Mouse (Mus musculus) CH12F3 (cell line): Measurements from ENCODE around the gene Itga9.

Experiments
- in situ Hi-C: fragments of 300-500 bp; cut with MboI; formaldehyde crosslinking; loops from 2 replicates; pipeline ENCODE4 v1.14.3; 2020; ENCODE audit warnings: low sequenced_read_pairs

The Itga9 gene

GRCm38 (mm10) chr9:118722789-118723325 is 116.4 kb downstream of the Itga9 start:
- in situ Hi-C loops, result no loop called here

- in situ Hi-C loops, result no loop called here
These were observed 118.6 kb downstream of the Itga9 start for GRCm38 (mm10) chr9:118725128-118725527.

- in situ Hi-C loops, result no loop called here
These were observed 120.1 kb downstream of the Itga9 start for GRCm38 (mm10) chr9:118726550-118726949.

GRCm38 (mm10) chr9:118728296-118728695 is 121.8 kb downstream of the Itga9 start:
- in situ Hi-C loops, result no loop called here

- in situ Hi-C loops, result no loop called here
These were observed 122.5 kb downstream of the Itga9 start for GRCm38 (mm10) chr9:118728987-118729386.

- in situ Hi-C loops, result no loop called here
These were observed 123.7 kb downstream of the Itga9 start for GRCm38 (mm10) chr9:118730172-118730571.

- in situ Hi-C loops, result no loop called here
These were observed 124.4 kb downstream of the Itga9 start for GRCm38 (mm10) chr9:118730871-118731390.

- in situ Hi-C loops, result no loop called here
These were observed 125.2 kb downstream of the Itga9 start for GRCm38 (mm10) chr9:118731650-118732049.

- in situ Hi-C loops, result no loop called here
These were observed 127.1 kb downstream of the Itga9 start for GRCm38 (mm10) chr9:118733601-118734000.

- in situ Hi-C loops, result no loop called here
These were observed 130.6 kb downstream of the Itga9 start for GRCm38 (mm10) chr9:118737124-118737523.

- in situ Hi-C loops, result no loop called here
These were observed 131.2 kb downstream of the Itga9 start for GRCm38 (mm10) chr9:118737601-118738137.

- in situ Hi-C loops, result no loop called here
These were observed 131.8 kb downstream of the Itga9 start for GRCm38 (mm10) chr9:118738311-118738710.

- in situ Hi-C loops, result no loop called here
These were observed 132.6 kb downstream of the Itga9 start for GRCm38 (mm10) chr9:118739071-118739470.

GRCm38 (mm10) chr9:118739659-118740058 is 133.2 kb downstream of the Itga9 start:
- in situ Hi-C loops, result no loop called here

GRCm38 (mm10) chr9:118741268-118741667 is 134.8 kb downstream of the Itga9 start:
- in situ Hi-C loops, result no loop called here

- in situ Hi-C loops, result no loop called here
These were observed 143.0 kb downstream of the Itga9 start for GRCm38 (mm10) chr9:118749335-118749949.

GRCm38 (mm10) chr9:118750828-118751227 is 144.3 kb downstream of the Itga9 start:
- in situ Hi-C loops, result no loop called here

GRCm38 (mm10) chr9:118752376-118752775 is 145.9 kb downstream of the Itga9 start:
- in situ Hi-C loops, result no loop called here

- in situ Hi-C loops, result no loop called here
These were observed 153.0 kb downstream of the Itga9 start for GRCm38 (mm10) chr9:118759462-118759861.

GRCm38 (mm10) chr9:118761953-118762590 is 155.6 kb downstream of the Itga9 start:
- in situ Hi-C loops, result no loop called here

- in situ Hi-C loops, result no loop called here
These were observed 156.3 kb downstream of the Itga9 start for GRCm38 (mm10) chr9:118762759-118763158.

GRCm38 (mm10) chr9:118763203-118763602 is 156.7 kb downstream of the Itga9 start:
- in situ Hi-C loops, result no loop called here
